Mouse (Mus musculus): Measurements from ENCODE around the gene Mri1.
A peak's percentile ranks its signal among the peaks of the same experiment; 100 is the strongest.
"Not testable (repeated sequence)": the region's sequence is repeated elsewhere in the genome, so short reads cannot be mapped to it uniquely, and the experiment has no call there.

The Mri1 gene

DNA sequence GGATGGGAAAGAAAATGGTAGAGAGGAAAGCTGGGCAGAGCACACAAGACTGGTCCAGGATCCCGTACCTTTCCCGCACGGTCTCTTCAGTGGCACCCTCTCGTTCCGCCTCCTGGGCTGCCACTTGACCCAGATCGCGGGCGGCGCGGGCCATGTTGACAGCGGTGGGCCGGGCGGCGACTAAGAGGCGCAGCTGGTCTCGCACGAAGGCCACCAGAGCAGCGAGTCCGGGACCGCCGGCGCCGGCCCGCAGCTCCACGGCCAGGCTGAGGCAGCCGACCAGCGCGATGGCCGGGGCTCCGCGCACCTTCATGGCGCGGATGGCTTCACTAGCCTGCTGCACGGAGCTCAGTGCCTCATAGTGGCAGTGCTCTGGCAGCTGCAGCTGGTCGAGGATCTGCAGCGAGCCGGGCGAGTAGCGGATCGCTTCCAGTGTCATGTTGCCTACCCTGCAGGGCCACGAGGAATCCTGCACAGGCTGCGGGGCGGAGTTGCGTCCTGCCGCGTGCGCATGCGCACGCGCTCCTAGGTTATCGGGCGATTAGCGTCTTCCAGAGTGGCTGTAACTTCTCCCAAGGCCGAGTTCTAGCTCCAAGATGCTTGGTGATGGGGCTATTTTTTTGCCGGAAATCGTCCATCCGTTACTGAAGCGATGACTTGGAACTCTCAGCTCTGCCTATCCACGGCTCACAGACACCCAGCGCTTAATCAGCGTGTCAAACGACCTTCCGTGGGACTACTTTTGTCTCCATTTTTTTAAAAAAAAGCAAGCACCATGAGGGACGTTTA lies at the start of gene Mri1:
Mri1 (minus strand) TSS at position 505 of the 789 bp plus-strand sequence.
- DNase-seq (ENCODE audit: extremely low read depth, low read depth, low spot score), result no peak

DNA sequence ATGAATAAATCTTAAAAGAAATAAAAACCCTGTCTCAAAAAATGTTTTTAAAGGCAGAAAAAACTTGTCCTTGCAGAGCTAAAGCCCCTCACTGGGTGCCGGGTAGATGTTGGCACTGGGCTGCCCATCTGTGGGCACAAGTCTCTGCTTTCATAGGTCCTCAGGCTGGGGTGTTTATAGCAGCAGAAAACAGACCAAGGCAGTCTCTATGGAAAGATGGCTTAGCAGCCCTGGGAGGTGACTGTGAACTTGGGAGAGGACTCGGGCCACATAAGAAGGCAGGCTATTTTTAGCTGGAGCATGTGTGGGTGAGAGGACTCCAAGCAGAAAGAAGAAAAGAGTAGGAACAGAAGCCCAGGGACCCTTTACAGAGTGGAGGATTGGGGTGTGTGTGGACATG lies 46.8 kb upstream of the Mri1 start:
- DNase-seq (ENCODE audit: extremely low read depth, low read depth, low spot score), result no peak

DNA sequence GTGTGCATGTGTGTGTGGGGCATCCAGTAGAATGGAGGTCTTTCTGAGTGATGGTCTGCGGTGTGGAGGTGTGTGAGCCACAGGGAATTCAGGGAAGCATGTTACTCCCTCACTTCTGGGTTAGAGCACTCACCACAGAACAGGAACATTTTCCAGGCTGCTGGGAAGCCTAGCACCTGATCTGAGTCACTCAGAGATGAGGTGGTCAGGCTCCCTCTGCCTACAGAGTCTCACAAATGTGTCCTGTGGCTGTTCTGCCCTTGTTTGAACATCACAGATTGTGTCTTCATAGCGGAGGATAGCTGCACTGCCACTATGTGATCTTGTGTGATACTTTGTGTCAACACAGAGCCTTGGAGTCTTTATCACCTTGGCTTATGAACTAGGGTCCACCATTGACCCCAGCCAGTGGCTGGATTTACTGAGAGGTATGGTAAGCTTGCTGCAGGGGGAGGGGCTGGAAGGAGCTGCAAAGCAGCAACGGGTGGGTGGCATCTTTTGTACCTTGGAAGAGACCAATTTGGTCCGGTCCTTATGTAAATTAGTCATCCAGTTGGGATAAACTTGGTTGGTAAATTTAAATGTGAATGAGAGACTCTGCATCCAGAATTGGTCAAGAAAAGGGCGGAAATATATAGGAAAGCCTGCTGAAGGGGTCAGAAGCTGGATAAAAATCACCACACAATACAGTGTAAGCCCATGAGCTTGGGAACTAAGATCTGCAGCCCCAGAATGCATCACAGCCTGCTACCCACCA lies 40.1 kb upstream of the Mri1 start:
- no peak for DNase-seq (ENCODE audit: extremely low read depth, low read depth, low spot score)

DNA sequence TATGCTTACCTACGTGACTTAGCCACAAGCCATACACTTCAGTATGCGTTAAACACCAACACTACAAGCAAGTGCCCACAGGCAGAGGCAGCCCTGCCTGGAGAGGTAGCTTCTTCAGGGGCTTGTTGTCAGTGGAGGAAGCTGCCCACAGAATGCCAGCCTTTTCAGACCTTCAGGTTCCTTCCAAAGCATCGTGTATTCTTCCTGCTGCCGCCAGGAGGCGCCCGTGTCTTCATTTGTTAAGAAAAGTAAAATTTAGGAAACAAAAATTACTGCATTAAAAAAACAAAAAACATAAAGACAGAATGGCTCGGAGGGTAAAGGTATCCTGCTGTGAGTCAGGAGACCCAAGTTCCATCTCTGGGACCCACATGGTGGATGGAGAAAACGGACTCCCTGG lies 34.6 kb upstream of the Mri1 start:
- no peak for DNase-seq (ENCODE audit: extremely low read depth, low read depth, low spot score)

DNA sequence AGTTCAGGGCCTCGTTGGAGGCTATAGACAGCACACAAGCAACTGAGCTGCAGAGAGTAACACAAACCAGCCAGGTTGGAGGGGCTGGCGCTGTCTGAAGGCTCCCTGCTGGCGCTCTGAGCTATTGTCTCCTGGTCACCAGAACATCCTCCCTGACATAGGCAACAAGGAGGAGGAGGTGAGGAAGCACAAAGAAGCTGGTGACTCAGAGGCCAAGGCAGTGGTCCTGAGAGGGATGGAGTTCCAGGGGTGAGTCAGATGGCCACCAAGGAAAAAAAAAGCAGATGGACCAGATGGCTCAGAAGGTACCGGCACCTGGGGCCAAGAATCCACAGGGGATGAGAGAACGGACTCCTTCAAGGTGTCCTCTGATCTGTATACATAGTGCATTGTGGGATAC lies 34.0 kb upstream of the Mri1 start:
- DNase-seq (ENCODE audit: extremely low read depth, low read depth, low spot score), result no peak

DNA sequence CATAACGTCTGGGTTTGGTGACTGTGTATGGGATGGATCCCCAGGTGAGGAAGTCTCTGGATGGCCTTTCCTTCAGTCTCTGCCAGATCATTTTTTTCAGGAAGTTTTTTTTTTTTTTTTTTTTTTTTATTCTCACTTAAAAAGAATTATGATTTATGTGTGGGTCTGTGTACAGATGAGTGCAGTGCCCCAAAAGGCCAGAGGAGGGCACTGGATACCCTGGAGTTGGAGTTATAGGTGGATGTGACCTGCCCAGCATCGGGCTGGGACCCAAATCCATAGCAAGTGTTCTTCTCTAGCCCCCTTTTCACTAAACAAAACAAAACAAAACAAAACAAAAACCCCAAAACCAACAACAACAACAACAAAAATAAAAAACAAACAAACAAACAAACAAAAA lies 31.8 kb upstream of the Mri1 start:
- DNase-seq (ENCODE audit: extremely low read depth, low read depth, low spot score), result no peak

DNA sequence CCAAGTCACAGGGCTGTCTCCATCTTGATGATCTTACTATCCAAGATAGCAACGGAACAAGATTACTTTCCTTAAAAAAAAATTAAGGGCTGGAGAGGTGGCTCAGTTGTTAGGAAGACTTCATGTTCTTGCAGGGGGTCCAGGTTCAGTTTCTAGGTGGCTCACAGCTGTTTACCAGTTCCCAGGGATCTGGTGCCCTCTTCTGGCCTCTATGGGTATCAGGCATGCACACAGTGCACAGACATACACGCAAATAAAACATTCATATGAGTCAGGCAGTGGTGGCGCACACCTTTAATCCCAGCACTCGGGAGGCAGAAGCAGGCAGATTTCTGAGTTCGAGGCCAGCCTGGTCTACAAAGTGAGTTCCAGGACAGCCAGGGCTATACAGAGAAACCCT lies 28.5 kb upstream of the Mri1 start:
- DNase-seq (ENCODE audit: extremely low read depth, low read depth, low spot score), result not testable (repeated sequence)

DNA sequence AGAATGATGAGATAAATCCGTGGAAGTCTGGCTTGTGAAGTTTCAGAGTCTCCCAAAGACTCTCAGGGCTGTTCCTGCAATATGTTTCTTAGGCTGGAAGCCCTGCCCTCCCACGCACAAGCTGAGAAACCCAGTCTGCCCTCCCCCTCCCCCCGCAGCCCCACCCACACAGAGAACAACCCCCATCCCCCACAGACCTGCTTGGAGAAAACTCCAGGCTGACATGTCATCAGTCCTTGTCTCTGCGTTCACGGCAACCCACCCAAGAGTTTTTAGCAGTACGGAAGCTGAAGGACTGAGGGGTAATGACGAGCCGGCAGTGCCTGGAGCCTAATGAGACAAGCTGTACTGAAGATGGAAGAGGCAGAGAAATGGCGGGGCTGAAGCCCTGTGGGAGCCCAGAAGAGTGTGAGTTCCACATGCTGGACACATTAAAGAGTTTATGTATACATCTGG lies 27.5 kb upstream of the Mri1 start:
- no peak for DNase-seq (ENCODE audit: extremely low read depth, low read depth, low spot score)

DNA sequence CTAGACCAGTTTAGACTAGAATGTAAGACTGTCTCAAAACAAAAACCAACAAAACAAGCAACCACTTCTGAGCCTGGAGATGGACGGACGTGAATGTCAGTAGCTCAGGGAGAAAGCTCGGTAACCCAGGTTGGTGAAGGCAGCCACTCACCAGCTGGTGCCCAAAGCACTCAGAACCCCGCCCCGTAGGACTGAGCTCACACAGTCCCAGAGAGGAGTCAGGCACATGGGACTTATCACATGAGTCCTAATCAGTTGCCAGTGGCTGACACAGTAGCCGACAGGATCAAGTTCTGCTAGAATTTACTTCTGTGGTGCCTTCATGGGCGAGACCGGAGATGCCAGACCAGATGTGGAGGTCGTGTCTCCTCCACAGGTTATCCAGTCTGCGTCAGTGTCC lies 23.7 kb upstream of the Mri1 start:
- no peak for DNase-seq (ENCODE audit: extremely low read depth, low read depth, low spot score)

DNA sequence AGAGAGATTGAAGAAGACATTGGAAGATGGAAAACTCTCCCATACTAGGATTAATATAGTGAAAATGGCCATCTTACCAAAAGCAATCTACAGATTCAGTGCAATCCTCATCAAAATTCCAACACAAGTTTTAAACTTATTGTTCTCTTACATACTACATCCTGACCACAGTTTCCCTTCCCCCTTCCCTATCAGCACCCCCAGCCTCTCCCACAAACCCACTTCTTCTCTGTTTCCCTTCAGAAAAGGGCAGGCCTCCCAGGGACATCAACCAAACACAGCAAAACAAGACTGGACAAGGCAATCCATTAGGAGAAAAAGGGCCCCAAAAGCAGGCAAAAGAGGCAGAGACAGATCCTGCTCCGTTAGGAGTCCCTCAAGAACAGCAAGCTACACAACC lies 19.3 kb upstream of the Mri1 start:
- no peak for DNase-seq (ENCODE audit: extremely low read depth, low read depth, low spot score)

DNA sequence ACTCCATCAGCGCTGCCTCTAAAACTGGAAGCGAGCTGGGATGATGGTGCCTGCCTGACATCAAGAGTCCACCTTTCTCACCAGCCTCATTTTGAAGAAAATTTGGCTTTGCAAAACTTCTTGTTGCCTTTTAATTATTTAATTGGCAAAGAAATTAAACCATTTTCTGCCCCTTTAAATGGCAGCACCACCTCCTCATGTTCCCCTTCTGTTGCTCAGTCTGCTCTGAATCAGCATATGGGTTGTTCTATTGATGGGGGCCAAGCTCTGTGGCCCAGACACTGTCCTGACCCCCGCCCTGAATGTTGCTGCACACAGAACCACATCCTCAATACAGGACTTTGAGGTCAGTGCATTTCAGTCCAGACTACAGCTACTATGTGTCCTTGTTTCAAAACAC lies 16.8 kb upstream of the Mri1 start:
- no peak for DNase-seq (ENCODE audit: extremely low read depth, low read depth, low spot score)

DNA sequence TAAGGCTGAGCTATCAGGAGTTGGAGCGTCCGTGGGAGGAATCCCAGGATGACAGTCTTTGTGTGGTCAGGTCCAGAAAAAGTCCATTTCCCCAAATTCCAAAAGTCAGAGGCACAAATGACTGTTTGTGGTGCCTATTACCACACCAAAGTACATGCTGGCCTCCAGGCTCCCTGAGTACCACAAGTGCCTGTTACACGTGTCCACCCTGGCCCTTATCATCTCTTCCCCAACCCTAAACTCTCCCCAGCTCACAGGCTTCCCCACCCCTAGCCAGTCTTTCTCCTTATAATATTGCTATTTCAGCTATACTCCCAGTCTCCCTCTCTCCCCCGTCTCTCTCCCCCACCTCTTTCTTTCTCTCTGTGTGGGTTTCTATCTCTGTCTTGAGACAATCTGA lies 15.2 kb upstream of the Mri1 start:
- no peak for DNase-seq (ENCODE audit: extremely low read depth, low read depth, low spot score)

DNA sequence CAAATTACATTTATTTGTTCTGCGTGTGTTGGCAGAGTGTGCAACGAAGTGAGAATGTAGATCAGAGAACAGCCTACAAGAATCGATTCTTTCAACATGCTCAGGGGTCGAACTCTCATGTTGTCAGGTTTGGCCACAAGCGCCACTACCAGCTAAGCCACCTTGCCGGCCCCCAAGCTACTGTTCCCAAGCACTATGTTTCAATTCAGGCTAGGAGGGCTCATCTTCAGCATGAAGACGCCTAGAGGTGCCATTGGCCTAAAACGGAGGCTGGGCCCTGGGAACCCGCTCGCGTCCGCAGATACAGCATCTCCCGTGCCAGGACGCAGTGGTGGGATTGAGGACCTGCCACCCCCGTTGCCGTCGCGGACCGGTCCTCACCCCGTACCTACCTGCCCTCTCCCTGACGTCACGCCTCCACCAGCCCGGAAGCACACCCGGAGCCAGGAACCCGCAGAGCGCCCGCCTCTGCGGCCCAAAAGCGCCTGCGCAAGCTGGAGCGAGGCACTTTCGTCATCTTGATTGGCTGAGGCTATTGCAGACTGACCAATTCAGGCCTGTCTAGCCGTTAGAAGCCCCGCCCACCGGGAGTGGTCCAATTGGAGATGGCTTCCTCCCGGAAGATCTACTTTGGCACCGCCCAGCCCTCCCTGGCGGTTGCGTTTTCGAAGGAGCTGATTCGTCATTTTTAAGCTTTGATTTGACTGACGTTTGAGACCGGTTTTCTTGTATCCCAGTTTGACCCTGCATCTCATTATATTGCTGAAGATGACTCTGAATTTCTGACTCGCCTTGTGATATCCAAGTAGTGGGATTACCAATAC lies 13.0 kb upstream of the Mri1 start, which contains the start of gene Ccdc130:
Ccdc130 (minus strand) TSS at position 431 of the 824 bp plus-strand sequence.
- DNase-seq (ENCODE audit: extremely low read depth, low read depth, low spot score), result peak; percentile 96

DNA sequence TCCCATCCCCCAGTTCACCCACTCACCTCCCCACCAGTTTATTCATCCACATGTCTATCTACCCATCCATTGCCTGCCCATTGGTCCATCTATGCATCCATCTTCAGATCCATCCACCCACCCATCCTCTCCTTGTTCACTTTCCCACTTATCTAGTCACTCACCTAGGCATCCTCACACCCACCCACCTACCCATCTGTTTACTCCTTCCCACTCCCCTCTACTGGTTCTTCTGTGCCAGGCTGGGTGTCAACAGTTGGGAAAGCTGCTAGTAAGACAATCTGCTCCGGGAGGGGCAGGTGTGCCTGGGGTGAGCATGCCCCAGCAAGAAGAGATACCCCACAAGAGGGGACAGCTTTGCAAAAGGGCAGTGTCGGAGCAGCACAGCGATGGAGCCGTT lies 4.0 kb upstream of the Mri1 start:
- DNase-seq (ENCODE audit: extremely low read depth, low read depth, low spot score), result no peak

DNA sequence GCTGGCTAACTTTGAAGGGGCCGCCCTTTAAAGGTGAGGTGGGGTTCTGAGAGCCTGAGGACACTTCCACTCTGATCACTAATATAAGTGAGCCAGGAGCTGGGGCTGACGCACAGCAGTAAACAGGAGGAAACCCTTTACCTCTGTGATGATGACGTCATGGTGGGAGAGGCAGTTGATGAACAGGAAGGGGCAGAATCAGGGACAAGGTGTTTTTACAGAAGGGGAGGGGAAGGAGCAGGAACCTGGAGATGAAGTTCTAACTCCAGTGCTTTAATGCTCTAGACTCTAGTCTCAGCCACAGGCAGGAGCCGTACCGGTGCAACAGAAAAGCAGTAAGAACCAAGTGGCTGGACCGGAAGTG lies 686 bp downstream of the Mri1 start:
- no peak for DNase-seq (ENCODE audit: extremely low read depth, low read depth, low spot score)

DNA sequence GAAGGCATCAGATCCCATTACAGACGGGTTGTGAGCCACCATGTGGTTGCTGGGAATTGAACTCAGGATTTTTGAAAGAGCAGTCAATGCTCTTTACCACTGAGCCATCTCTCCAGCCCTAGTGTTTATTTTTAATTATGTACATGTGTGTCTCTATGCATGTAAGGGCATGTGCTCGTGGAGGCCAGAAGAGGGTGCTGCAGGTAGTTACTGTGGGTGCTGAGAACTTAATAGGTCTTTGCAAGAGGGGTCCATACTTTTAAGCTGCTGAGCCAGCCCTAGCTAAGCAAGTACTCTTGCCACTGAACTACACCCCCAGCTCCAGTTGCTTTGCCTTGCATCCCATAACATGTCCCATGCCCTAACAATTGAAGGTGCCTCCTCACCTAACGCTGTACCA lies 1.3 kb downstream of the Mri1 start:
- DNase-seq (ENCODE audit: extremely low read depth, low read depth, low spot score), result no peak

DNA sequence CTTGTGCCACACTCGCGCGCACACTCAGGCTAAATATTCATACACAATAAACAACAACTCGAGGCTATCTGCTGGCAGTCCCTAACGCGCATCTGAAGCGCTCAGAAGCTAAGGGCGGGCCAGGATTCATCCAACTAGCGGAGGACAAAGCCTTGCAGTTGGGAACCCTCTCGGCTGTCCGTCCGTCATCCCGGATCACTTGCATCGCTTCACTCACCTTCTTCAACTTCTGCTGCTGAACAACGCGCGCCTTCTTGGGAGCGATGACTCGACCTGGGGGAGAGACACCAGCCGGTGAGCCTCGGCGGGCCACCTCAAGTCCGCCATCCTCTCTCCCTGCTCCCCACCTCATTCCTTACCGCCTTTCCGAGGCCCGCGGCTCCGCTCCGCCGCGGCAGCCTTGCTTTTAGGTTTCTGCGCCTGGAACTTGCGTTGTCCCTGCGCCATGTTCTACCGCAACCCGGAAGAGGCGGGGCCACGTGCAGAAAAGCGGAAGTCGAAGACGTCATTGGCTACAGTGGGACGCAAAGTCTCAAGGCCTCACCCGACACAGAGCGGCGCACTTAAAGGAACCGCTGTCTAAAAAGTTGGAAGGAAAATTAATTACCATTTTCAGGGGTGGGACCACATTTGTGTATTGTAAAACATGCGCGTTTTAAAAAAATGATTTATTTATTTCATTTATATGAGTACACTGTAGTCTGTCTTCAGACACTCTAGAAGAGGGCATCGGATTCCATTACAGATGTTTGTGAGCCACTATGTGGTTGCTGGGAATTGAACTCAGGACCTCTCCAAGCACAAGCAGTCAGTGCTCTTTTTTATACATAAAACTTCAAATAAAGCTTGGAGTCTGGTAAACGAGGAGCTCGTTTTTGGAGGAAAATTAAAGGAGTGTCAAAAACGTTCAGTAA lies 7.6 kb downstream of the Mri1 start, which contains the start of gene D8Ertd738e:
D8Ertd738e (minus strand) TSS at position 463 of the 914 bp plus-strand sequence.
- no peak for DNase-seq (ENCODE audit: extremely low read depth, low read depth, low spot score)

DNA sequence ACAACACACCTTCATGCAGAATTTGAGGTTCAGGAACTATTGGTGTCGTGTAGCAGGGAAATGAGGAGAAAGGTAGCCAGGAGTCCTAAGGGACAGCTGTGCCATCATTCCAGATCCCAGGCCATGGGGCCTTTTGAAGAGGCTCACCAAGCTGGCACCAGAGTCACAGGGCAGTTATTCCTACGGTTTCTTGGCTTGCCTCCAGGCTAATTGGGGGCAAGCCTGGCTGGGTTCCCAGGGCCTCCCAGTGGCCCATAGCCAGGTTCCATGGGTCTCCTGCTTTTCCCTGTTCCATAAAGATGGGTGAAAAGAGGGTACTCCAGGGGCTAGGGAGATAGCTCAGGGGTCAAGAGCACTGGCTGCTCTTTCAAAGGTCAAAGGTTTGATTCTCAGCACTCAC lies 15.3 kb downstream of the Mri1 start:
- DNase-seq (ENCODE audit: extremely low read depth, low read depth, low spot score), result no peak

DNA sequence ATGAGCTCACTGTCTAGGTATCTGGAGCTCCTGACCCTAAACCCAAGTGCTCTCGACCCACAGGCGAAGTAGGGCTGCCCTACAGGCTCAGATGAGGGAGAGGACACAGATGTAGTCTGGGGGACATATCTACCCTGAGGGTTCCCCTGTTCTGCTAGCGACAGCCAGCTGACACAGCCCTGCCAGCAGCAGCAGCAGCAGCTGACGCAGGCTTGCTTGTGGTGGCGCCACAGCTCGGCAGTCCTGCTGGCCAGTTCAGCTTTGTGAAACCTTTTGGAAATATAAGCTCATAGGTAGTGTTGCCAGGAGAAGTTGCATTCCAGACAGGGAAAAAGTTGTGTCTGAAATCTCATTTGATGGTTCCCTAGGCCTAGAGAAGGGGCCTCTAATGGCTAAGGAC lies 16.0 kb downstream of the Mri1 start:
- no peak for DNase-seq (ENCODE audit: extremely low read depth, low read depth, low spot score)

DNA sequence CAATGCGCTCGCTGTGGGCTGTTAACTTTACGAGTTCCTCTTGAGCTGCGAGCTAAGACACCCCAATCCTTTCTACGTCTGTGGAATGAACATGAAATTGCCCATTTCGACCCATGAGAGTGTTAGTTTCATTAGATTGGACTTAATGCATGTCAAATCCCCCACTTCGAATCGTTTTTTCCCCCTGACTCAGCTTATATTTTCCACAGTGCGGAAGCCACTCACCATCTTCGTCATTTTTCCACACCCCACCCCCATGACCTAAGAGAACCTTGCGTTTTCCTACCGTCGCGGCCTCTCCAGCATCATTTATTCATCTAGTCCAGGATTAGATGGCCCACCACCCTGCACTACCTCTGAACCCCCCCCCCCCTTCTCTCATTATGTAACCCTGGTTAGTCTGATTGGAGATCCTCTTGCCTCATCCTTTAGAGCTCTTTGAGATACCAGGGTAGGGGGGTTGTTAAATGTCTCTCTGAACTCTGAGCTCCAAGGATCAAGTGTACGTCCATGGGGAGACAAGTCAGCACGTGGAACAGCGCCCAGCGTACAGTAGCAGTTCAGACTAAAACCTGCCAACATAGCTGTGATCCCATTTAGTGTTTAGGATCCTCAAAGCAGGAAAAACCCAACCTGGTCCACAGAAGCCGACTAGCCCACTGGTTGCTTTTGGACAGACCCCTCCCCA lies 19.4 kb downstream of the Mri1 start:
- no peak for DNase-seq (ENCODE audit: extremely low read depth, low read depth, low spot score)
